Mouse (Mus musculus) heart, postnatal 0 days (tissue): Measurements from ENCODE around the gene a.

Experiments used
- CTCF ChIP-seq: IDR thresholded peaks from 2 replicates; pipeline ENCODE4 v1.5.1; 2016; ENCODE audit warnings: antibody characterized with exemption, control low read depth, low read depth
- EP300 ChIP-seq: IDR thresholded peaks from 2 replicates; pipeline ENCODE4 v1.6.1; 2016; ENCODE audit warnings: antibody characterized with exemption, low read depth

DNA sequence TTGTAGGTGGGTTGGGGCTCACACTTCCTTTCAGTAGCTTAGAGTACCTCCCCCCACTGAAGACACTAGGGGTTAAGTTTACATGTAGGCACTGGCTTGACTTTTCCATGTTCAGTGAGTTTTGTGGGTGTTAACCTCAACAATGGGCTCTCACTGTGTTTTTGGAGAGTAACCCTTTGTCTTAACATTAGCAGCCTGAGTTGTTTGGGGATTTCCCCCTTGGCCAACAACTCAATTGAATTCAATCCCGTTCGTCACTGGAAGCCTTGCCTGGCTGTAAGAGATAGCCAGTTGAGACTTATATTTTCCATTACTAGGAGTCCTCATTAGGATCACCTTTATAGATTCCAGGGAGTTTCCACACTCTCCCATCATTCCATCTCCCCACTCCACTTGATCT, 45.3 kb downstream of the a start:
- TF ChIP-seq CTCF (no peak), EP300 (no peak)
